Comparison of ENCODE assay signal across 11 mouse cellular contexts in the genomic region with DNA sequence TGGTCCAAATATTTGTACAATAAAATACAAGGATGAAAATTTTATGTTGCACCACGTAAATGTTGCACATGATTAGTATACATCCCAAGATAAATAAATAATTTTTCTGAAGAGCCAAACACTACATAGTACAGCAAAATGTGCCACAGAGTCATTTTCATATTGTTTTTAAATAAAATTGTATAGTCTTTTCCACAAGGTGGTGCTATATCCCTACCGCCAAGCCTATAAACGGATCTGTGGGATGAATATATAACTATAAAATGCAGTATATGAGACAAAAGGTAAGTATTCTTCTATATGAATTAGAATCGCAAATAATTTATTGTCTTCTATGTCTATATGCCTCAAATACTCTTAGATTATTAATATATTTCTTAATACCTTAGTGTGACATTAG.
A peak's percentile ranks its signal among the peaks of the same experiment; 100 is the strongest.
DNase-seq lines count a peak whose midpoint lies in the region; ATAC-seq and TF ChIP-seq lines count a peak whose summit lies in the region.
"Had no signal": no experiment of that assay in that cellular context is flagged by ENCODE, and none has a peak within 500 bp of the region (broad histone marks: within the 10 kb centered on the region; RNA-seq: fewer than 3 reads in every experiment).

No protein-coding gene starts in this region.

- TF ChIP-seq CTCF in layer of hippocampus, adult 2 months (conservative IDR thresholded peaks at IDR 0.05) = peak; percentile 84
- 0 out of 4 replicates have a peak, but pooled peaks of 1 of the 2 experiments have one; percentile 9 for TF ChIP-seq CTCF in CH12.LX (conservative IDR thresholded peaks at IDR 0.05 in 1 of 2, IDR thresholded peaks at IDR 0.05 in 1 of 2; ENCODE audit: low read depth in 2 of 2, low read length in 2 of 2)
- no peak for TF ChIP-seq CTCF in kidney, adult 2 months (conservative IDR thresholded peaks at IDR 0.05; ENCODE audit: insufficient read depth, insufficient read length, low read depth, low read length)

- H3K4me3 ChIP-seq in layer of hippocampus, adult 2 months = no peak overlapping the region
- H3K4me3 ChIP-seq in CH12.LX (replicated peaks in 1 of 3; ENCODE audit: low read depth in 2 of 3, low read length in 2 of 3, poor library complexity in 1 of 3) = no peak overlapping the region
- H3K4me3 ChIP-seq in forebrain, embryonic 12.5 days (replicated peaks) = no peak overlapping the region
- no peak overlapping the region for H3K4me3 ChIP-seq in kidney, adult 2 months (ENCODE audit: insufficient read depth, low read depth, low read length)
- H3K4me3 ChIP-seq: limb, embryonic 15.5 days; neural tube, embryonic 15.5 days had no signal

- in situ Hi-C loops in CH12.LX (cut with MboI; ENCODE audit: low pct_ligation_motif_present, low pct_unique_long_range_greater_than_20kb, low sequenced_read_pairs) = no loop called here

- TF ChIP-seq POLR2A in CH12.LX (IDR thresholded peaks at IDR 0.05; ENCODE audit: low read depth, low read length) = no peak
- no peak for TF ChIP-seq POLR2A in kidney, adult 2 months (IDR thresholded peaks at IDR 0.05; ENCODE audit: low read depth, low read length)

- no peak for TF ChIP-seq EP300 in CH12.LX (IDR thresholded peaks at IDR 0.05; ENCODE audit: low read length)

- no peaks in the 10 kb centered on the region for H3K36me3 ChIP-seq in CH12.LX (replicated peaks in 1 of 2; ENCODE audit: control insufficient read depth in 1 of 2, insufficient read depth in 1 of 2, low read length in 1 of 2)
- no peaks in the 10 kb centered on the region for H3K36me3 ChIP-seq in forebrain, embryonic 12.5 days (replicated peaks)
- no peaks in the 10 kb centered on the region for H3K36me3 ChIP-seq in kidney, adult 2 months (ENCODE audit: control insufficient read depth, insufficient read depth, low read length)
- H3K36me3 ChIP-seq: limb, embryonic 15.5 days; neural tube, embryonic 15.5 days had no signal

- no peak overlapping the region for H3K27ac ChIP-seq in layer of hippocampus, adult 2 months
- H3K27ac ChIP-seq in CH12.LX (ENCODE audit: insufficient read depth, low read depth) = no peak overlapping the region
- H3K27ac ChIP-seq in forebrain, embryonic 12.5 days = no peak overlapping the region
- H3K27ac ChIP-seq in kidney, adult 2 months (ENCODE audit: insufficient read depth, low read depth, low read length) = no peak overlapping the region
- H3K27ac ChIP-seq: limb, embryonic 15.5 days; neural tube, embryonic 15.5 days had no signal

- DNase-seq in layer of hippocampus, adult 2 months (ENCODE audit: low spot score in 2 of 2) = no peak
- no peak for DNase-seq in layer of hippocampus, adult 8-10 months (ENCODE audit: low spot score in 2 of 2)
- DNase-seq in 416B (ENCODE audit: low read depth) (peak; percentile 42), CH12.LX (ENCODE audit: extremely low read depth) (no peak)
- DNase-seq in adrenal gland, adult (ENCODE audit: inconsistent age in 2 of 2, low spot score in 1 of 2) = no peak
- no peak for DNase-seq in kidney, adult 2 months
- DNase-seq: cerebellum, postnatal 25 days; heart, adult 18-20 months had no signal

- WGBS in forebrain, embryonic 12.5 days = 30% methylated on average over 4 of the region's 4 CpGs
- 21% methylated on average over 4 of the region's 4 CpGs for WGBS in kidney, adult 2 months

- no peak overlapping the region for H3K9ac ChIP-seq in CH12.LX (ENCODE audit: insufficient read depth, low read depth)
- no peak overlapping the region for H3K9ac ChIP-seq in forebrain, embryonic 12.5 days
- H3K9ac ChIP-seq: limb, embryonic 15.5 days; neural tube, embryonic 15.5 days had no signal

- no peaks in the 10 kb centered on the region for H3K27me3 ChIP-seq in CH12.LX (replicated peaks)
- H3K27me3 ChIP-seq in forebrain, embryonic 12.5 days = no peaks in the 10 kb centered on the region
- H3K27me3 ChIP-seq in kidney, adult 2 months (replicated peaks; ENCODE audit: control insufficient read depth, insufficient read depth, low read length) = no peaks in the 10 kb centered on the region
- H3K27me3 ChIP-seq: limb, embryonic 15.5 days; neural tube, embryonic 15.5 days had no signal

- peak; percentile 18; the same call in 1 of the 2 replicates for TF ChIP-seq RAD21 in CH12.LX (IDR thresholded peaks at IDR 0.05; ENCODE audit: low read depth, low read length)

- peak; percentile 61; the same call in 1 of the 2 replicates for ATAC-seq in forebrain, embryonic 12.5 days (ENCODE audit: low FRiP score)

- H3K4me2 ChIP-seq in CH12.LX (ENCODE audit: insufficient read depth, low read depth, poor library complexity, severe bottlenecking) = no peak overlapping the region
- no peak overlapping the region for H3K4me2 ChIP-seq in forebrain, embryonic 12.5 days
- H3K4me2 ChIP-seq: limb, embryonic 15.5 days; neural tube, embryonic 15.5 days had no signal

- H3K4me1 ChIP-seq in CH12.LX (ENCODE audit: control insufficient read depth in 1 of 2, insufficient read depth in 2 of 2) = no peaks in the 10 kb centered on the region
- H3K4me1 ChIP-seq in forebrain, embryonic 12.5 days = no peaks in the 10 kb centered on the region
- H3K4me1 ChIP-seq in kidney, adult 2 months (ENCODE audit: control insufficient read depth, insufficient read depth, low read length) = no peaks in the 10 kb centered on the region
- H3K4me1 ChIP-seq: neural tube, embryonic 15.5 days had no signal

- no peaks in the 10 kb centered on the region for H3K79me2 ChIP-seq in CH12.LX (replicated peaks; ENCODE audit: control insufficient read depth, extremely low read depth, insufficient read depth, poor library complexity, severe bottlenecking)

- dilution Hi-C loops in CH12.LX (cut with MboI; ENCODE audit: extremely low pct_ligation_motif_present, extremely low pct_unique_long_range_greater_than_20kb, low sequenced_read_pairs) = no loop called here

- H3K9me3 ChIP-seq in CH12.LX (replicated peaks; ENCODE audit: low read length) = peaks cover 25% of the 10 kb centered on the region
- H3K9me3 ChIP-seq in forebrain, embryonic 12.5 days = no peaks in the 10 kb centered on the region
- H3K9me3 ChIP-seq: limb, embryonic 15.5 days; neural tube, embryonic 15.5 days had no signal

TF ChIP-seq in CH12.LX, 34 proteins besides CTCF, POLR2A, EP300 and RAD21:
- TF ChIP-seq GABPA (IDR thresholded peaks at IDR 0.05; ENCODE audit: insufficient replicate concordance, low read depth, low read length) = no peak
- no peak for TF ChIP-seq ELF1 (IDR thresholded peaks at IDR 0.05; ENCODE audit: low read depth, low read length)
- TF ChIP-seq CHD2 (IDR thresholded peaks at IDR 0.05; ENCODE audit: low read length) = no peak
- no peak for TF ChIP-seq BHLHE40 (IDR thresholded peaks at IDR 0.05; ENCODE audit: low read depth, low read length)
- TF ChIP-seq ZKSCAN1 (IDR thresholded peaks at IDR 0.05; ENCODE audit: borderline replicate concordance, low read depth, low read length) = no peak
- no peak for TF ChIP-seq SIN3A (IDR thresholded peaks at IDR 0.05; ENCODE audit: low read length)
- TF ChIP-seq ZNF384 (IDR thresholded peaks at IDR 0.05; ENCODE audit: low read depth, low read length) = no peak
- TF ChIP-seq RCOR1 (conservative IDR thresholded peaks at IDR 0.05; ENCODE audit: low read depth, low read length) = no peak
- TF ChIP-seq E2F4 (IDR thresholded peaks at IDR 0.05; ENCODE audit: insufficient replicate concordance, low read depth, low read length) = no peak
- TF ChIP-seq UBTF (IDR thresholded peaks at IDR 0.05; ENCODE audit: low read depth, low read length) = no peak
- no peak for TF ChIP-seq MAFK (IDR thresholded peaks at IDR 0.05; ENCODE audit: insufficient replicate concordance, low read length)
- no peak for TF ChIP-seq KAT2A (IDR thresholded peaks at IDR 0.05; ENCODE audit: insufficient replicate concordance, low read length)
- no peak for TF ChIP-seq MAX (IDR thresholded peaks at IDR 0.05; ENCODE audit: low read length)
- TF ChIP-seq USF1 (IDR thresholded peaks at IDR 0.05; ENCODE audit: low read depth, low read length) = no peak
- no peak for TF ChIP-seq TCF12 (IDR thresholded peaks at IDR 0.05; ENCODE audit: low read depth, low read length)
- TF ChIP-seq TBP (conservative IDR thresholded peaks at IDR 0.05; ENCODE audit: low read depth, low read length) = no peak
- TF ChIP-seq POLR2AphosphoS2 (IDR thresholded peaks at IDR 0.05; ENCODE audit: low read depth, low read length) = no peak
- no peak for TF ChIP-seq NELFE (IDR thresholded peaks at IDR 0.05; ENCODE audit: low read depth, low read length)
TF ChIP-seq in CH12.LX: peak in this region for 0.
